Mouse (Mus musculus): ENCODE data around the gene Ntpcr. TPM values are rescaled to one million over a fixed set of nuclear protein-coding genes. Genes with fewer than 3 reads are reported as not detected.

Gene Ntpcr
- polyA plus RNA-seq, 1 experiment from 2014 or later: 29.3 TPM

DNA sequence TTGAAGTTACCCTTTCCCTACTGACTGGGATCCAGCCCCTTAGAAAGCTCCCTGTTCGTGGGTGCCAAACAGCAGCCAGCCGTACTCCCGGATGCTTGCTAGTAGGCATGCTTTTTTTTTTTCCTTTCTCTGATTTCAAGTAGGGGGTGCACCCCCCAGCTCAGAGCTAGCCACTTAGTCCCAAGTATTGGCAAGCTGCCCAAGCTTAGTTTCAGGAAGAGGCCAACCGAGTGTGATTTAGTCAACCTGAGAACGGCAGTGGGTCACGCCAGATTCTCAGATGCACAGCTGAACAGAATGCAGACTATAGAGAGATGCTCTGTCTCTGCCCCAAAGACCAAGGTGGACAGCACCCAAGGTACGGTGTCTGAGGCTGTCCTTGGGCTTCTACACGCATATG, 21.1 kb downstream of the Ntpcr start:
- Histone ChIP-seq H3K9me3 (ENCODE audit: control insufficient read depth, low read length) (no peaks in the 10 kb centered on the region), H3K9ac (replicated peaks; ENCODE audit: low read length) (no peak overlapping the region), H3K27ac (replicated peaks; ENCODE audit: low read depth, low read length) (no peak overlapping the region), H3K4me3 (replicated peaks; ENCODE audit: low read depth, low read length) (no peak overlapping the region), H3K4me1 (ENCODE audit: control insufficient read depth, insufficient read depth, low read length) (no peaks in the 10 kb centered on the region), H3K27me3 (ENCODE audit: control insufficient read depth, insufficient read depth, low read length) (no peaks in the 10 kb centered on the region), H3K4me2 (ENCODE audit: low read length) (no peak overlapping the region), H3K36me3 (ENCODE audit: control insufficient read depth, insufficient read depth, low read length) (peaks cover 6% of the 10 kb centered on the region; the same call in 1 of the 2 replicates)
- no peak for ATAC-seq (ENCODE audit: low FRiP score, low TSS enrichment)
- 69% methylated on average over 8 of the region's 8 CpGs for WGBS
- peak; percentile 33 for DNase-seq

DNA sequence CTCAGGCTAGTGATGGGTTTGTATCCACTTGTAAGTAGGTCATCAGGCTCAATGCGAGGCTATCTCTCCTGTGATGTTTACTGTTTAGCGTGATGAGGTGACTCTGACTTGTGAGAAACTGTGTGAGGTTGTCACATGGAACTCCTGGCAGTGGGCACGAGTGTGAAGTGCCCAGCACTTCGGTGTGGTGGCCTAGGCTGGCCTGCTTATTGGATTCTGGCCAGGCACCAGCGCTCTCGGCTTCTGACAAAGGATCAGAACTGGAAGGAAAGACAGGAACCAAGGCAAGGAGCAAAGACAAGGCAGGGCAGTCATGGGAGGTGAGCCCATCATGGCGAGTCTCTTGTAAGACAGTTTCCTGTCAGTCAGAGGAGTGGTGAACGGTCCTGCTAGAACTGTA, 26.1 kb downstream of the Ntpcr start:
- Histone ChIP-seq H3K4me3 (replicated peaks; ENCODE audit: low read depth, low read length) (no peak overlapping the region), H3K36me3 (ENCODE audit: control insufficient read depth, insufficient read depth, low read length) (peaks cover 12% of the 10 kb centered on the region), H3K9me3 (ENCODE audit: control insufficient read depth, low read length) (no peaks in the 10 kb centered on the region), H3K9ac (replicated peaks; ENCODE audit: low read length) (no peak overlapping the region), H3K27ac (replicated peaks; ENCODE audit: low read depth, low read length) (no peak overlapping the region; the same call in 1 of the 2 replicates), H3K27me3 (ENCODE audit: control insufficient read depth, insufficient read depth, low read length) (no peaks in the 10 kb centered on the region), H3K4me1 (ENCODE audit: control insufficient read depth, insufficient read depth, low read length) (no peaks in the 10 kb centered on the region), H3K4me2 (ENCODE audit: low read length) (no peak overlapping the region)
- WGBS: 78% methylated on average over 8 of the region's 8 CpGs
- ATAC-seq (ENCODE audit: low FRiP score, low TSS enrichment): no peak
- no peak for DNase-seq

DNA sequence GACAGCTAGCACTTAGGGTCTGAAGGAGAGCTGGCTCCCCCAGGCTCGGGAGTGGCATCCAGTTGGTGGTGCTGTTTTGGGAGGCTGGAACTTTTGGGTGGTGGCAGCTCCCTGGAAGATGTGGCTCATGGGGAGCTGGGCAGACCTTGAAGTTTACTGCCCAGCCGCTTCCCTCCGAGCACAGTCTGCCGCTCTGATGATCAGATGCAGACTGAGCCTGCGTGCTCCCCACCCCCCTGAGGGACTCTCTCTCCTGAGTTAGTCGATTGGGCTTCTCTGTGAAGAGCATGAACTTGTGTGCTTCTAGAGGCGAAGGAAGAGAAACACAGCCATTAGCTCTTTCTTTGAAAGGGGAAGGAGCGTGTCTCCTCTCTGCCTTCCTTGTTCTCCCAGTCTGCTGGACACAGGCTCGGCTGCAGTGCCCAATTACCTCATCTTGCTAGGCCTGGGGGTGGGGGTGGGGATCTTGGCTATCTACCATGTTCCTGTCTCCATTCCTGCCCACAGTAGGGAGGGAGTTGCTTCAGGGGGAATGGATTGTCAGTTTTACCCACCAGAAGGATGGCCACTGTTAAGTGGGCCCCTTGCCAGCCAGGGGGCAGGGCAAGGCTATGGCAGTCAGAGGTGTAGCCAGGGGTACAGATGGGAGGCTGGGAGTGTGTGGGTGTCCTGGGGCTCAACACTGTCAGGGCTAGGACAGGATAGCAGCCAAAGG, 26.8 kb downstream of the Ntpcr start:
- ATAC-seq (ENCODE audit: low FRiP score, low TSS enrichment) (no peak), DNase-seq (peak; percentile 26)
- WGBS: 62% methylated on average over 9 of the region's 9 CpGs
- H3K9me3 ChIP-seq (ENCODE audit: control insufficient read depth, low read length): no peaks in the 10 kb centered on the region
- H3K4me1 ChIP-seq (ENCODE audit: control insufficient read depth, insufficient read depth, low read length): no peaks in the 10 kb centered on the region
- no peak overlapping the region for H3K27ac ChIP-seq (replicated peaks; ENCODE audit: low read depth, low read length)
- H3K27me3 ChIP-seq (ENCODE audit: control insufficient read depth, insufficient read depth, low read length): no peaks in the 10 kb centered on the region
- H3K4me2 ChIP-seq (ENCODE audit: low read length): no peak overlapping the region
- H3K36me3 ChIP-seq (ENCODE audit: control insufficient read depth, insufficient read depth, low read length): peaks cover 12% of the 10 kb centered on the region
- H3K9ac ChIP-seq (replicated peaks; ENCODE audit: low read length): no peak overlapping the region
- no peak overlapping the region for H3K4me3 ChIP-seq (replicated peaks; ENCODE audit: low read depth, low read length)

DNA sequence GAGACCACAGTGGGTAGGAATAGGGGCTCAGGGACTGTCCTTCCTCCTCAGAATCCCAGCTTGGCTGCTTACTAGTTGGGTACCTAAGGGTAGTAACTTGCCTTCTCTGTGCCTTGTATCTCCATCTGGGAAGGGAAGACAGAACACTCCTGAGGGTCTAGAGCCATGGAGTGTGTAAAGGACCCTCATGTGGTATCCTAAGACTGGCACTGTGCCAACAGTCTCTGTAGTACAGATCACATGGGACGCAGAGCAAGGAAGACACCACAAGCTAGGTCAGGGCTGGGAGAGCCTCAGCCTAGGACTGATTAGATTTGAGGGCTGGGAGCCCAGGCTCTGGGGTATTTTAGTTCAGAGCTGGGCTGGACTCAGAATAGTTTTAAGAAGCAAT, 27.3 kb downstream of the Ntpcr start:
- peaks cover 12% of the 10 kb centered on the region for H3K36me3 ChIP-seq (ENCODE audit: control insufficient read depth, insufficient read depth, low read length)
- WGBS: 64% methylated on average over 1 of the region's 1 CpGs
- no peaks in the 10 kb centered on the region for H3K4me1 ChIP-seq (ENCODE audit: control insufficient read depth, insufficient read depth, low read length)
- H3K27me3 ChIP-seq (ENCODE audit: control insufficient read depth, insufficient read depth, low read length): no peaks in the 10 kb centered on the region
- no peak for DNase-seq
- no peak for ATAC-seq (ENCODE audit: low FRiP score, low TSS enrichment)
- no peak overlapping the region for H3K4me2 ChIP-seq (ENCODE audit: low read length)
- no peak overlapping the region for H3K27ac ChIP-seq (replicated peaks; ENCODE audit: low read depth, low read length)
- H3K9me3 ChIP-seq (ENCODE audit: control insufficient read depth, low read length): no peaks in the 10 kb centered on the region
- H3K4me3 ChIP-seq (replicated peaks; ENCODE audit: low read depth, low read length): no peak overlapping the region
- H3K9ac ChIP-seq (replicated peaks; ENCODE audit: low read length): no peak overlapping the region

DNA sequence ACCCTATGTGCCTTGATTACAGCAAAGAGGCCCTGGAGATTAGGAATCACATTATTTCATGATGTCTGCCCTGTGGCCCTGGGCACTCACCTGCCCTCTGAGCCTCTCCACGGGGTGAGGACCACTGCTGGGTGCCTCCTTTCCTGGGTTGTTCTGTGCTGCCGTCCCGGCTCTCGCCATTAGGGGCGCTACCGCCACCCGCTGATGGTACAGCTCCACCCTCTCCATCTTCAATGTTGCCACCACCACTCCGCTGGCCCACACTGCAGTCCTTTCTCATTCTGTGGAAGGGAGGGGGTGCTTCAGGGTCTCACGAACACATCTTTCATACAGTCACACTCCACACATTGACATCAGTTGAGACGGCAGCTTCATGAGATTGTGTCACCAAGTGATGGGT, 29.3 kb downstream of the Ntpcr start:
- Histone ChIP-seq H3K9me3 (ENCODE audit: control insufficient read depth, low read length) (peaks cover 7% of the 10 kb centered on the region; the same call in 1 of the 2 replicates), H3K27me3 (ENCODE audit: control insufficient read depth, insufficient read depth, low read length) (no peaks in the 10 kb centered on the region), H3K36me3 (ENCODE audit: control insufficient read depth, insufficient read depth, low read length) (peaks cover 12% of the 10 kb centered on the region), H3K9ac (replicated peaks; ENCODE audit: low read length) (no peak overlapping the region), H3K4me1 (ENCODE audit: control insufficient read depth, insufficient read depth, low read length) (no peaks in the 10 kb centered on the region), H3K4me3 (replicated peaks; ENCODE audit: low read depth, low read length) (no peak overlapping the region), H3K27ac (replicated peaks; ENCODE audit: low read depth, low read length) (no peak overlapping the region), H3K4me2 (ENCODE audit: low read length) (no peak overlapping the region)
- no peak for DNase-seq
- ATAC-seq (ENCODE audit: low FRiP score, low TSS enrichment): no peak
- 46% methylated on average over 10 of the region's 10 CpGs for WGBS

DNA sequence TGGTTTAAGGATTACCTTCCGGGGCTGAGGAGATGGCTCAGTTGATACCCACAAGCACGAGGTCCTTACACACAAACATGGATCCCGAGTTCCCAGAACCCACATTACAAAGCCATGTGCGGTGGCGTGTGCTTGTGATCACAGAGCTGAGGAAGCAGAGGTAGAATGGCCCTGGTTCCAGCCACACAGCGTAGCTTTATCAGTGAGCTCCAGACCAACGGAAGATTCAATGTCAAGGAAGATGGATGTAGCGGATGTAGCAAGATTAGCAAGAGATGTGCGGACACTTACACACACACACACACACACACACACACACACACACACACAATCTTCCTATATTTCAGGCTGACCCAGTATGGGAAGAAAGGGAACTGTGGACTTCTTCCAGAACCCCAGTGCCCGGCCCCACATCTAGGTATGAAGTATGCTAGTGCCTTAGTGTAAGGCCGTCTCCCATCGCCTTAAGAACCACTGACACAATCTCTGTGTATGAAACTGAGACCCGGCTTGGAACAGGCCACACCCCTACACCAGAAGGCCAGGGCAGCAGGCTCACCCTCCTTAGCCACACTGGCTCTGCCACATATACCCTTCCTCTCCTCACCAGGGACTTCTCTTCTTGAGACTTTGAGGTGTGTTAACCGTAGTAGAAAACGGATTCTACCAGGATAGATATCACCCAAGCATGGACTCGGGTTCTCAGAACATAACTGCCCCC, 33.5 kb downstream of the Ntpcr start:
- WGBS: 94% methylated on average over 16 of the region's 16 CpGs
- Histone ChIP-seq H3K9me3 (ENCODE audit: control insufficient read depth, low read length) (peaks cover 7% of the 10 kb centered on the region; the same call in 1 of the 2 replicates), H3K4me2 (ENCODE audit: low read length) (no peak overlapping the region), H3K9ac (replicated peaks; ENCODE audit: low read length) (no peak overlapping the region), H3K36me3 (ENCODE audit: control insufficient read depth, insufficient read depth, low read length) (peaks cover 26% of the 10 kb centered on the region), H3K27me3 (ENCODE audit: control insufficient read depth, insufficient read depth, low read length) (no peaks in the 10 kb centered on the region), H3K4me1 (ENCODE audit: control insufficient read depth, insufficient read depth, low read length) (no peaks in the 10 kb centered on the region), H3K27ac (replicated peaks; ENCODE audit: low read depth, low read length) (no peak overlapping the region), H3K4me3 (replicated peaks; ENCODE audit: low read depth, low read length) (no peak overlapping the region)
- DNase-seq: no peak
- ATAC-seq (ENCODE audit: low FRiP score, low TSS enrichment): no peak

DNA sequence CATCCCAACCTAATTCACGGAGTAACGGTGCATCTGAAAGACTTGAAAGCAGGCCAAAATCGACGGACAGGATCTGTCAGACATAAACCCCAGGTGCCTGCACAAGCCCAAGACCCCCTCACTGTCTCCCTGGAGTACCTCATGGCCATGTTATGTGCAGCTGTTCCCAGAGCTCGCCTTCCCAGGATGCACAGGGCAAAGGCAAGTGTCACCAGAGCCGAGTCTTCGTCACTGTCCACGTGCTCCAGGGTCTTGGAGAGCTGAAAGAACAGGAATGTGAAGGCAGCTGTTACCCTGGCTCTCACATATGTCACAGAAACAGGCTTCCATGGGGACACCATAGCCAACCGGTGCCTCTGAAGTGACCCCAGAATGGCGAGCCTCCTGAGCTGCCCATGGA, 38.3 kb downstream of the Ntpcr start:
- 89% methylated on average over 10 of the region's 10 CpGs for WGBS
- no peak for DNase-seq
- no peak overlapping the region for H3K9ac ChIP-seq (replicated peaks; ENCODE audit: low read length)
- no peak overlapping the region for H3K4me3 ChIP-seq (replicated peaks; ENCODE audit: low read depth, low read length)
- H3K4me2 ChIP-seq (ENCODE audit: low read length): no peak overlapping the region
- no peak overlapping the region for H3K27ac ChIP-seq (replicated peaks; ENCODE audit: low read depth, low read length)
- peaks cover 32% of the 10 kb centered on the region for H3K36me3 ChIP-seq (ENCODE audit: control insufficient read depth, insufficient read depth, low read length)
- no peaks in the 10 kb centered on the region for H3K27me3 ChIP-seq (ENCODE audit: control insufficient read depth, insufficient read depth, low read length)
- H3K9me3 ChIP-seq (ENCODE audit: control insufficient read depth, low read length): peaks cover 7% of the 10 kb centered on the region; the same call in 1 of the 2 replicates
- no peaks in the 10 kb centered on the region for H3K4me1 ChIP-seq (ENCODE audit: control insufficient read depth, insufficient read depth, low read length)
- no peak for ATAC-seq (ENCODE audit: low FRiP score, low TSS enrichment)

DNA sequence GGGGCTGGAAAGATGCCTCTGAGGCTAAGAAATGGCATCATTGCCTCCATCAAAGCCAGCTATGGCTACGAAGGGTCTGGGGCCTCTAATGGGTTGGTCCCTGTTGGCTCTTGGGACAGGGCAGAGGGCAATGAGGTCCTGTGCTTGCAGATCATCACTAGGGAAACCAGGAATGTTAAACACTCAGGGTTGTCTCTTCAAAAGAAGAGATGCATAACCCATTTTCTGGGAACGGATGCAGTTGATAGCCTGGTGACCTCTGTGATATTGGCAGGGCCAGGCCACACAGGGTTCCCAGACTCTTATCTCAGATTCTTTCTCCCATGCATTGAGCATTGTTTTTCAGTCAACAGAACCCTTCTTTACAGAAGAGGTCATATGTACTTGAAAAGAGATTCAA, 42.5 kb downstream of the Ntpcr start:
- no peak for DNase-seq
- WGBS: 67% methylated on average over 2 of the region's 2 CpGs
- H3K4me3 ChIP-seq (replicated peaks; ENCODE audit: low read depth, low read length): no peak overlapping the region
- no peak for ATAC-seq (ENCODE audit: low FRiP score, low TSS enrichment)
- H3K4me1 ChIP-seq (ENCODE audit: control insufficient read depth, insufficient read depth, low read length): no peaks in the 10 kb centered on the region
- no peaks in the 10 kb centered on the region for H3K9me3 ChIP-seq (ENCODE audit: control insufficient read depth, low read length)
- H3K36me3 ChIP-seq (ENCODE audit: control insufficient read depth, insufficient read depth, low read length): peaks cover 28% of the 10 kb centered on the region
- H3K9ac ChIP-seq (replicated peaks; ENCODE audit: low read length): no peak overlapping the region
- H3K4me2 ChIP-seq (ENCODE audit: low read length): no peak overlapping the region
- H3K27ac ChIP-seq (replicated peaks; ENCODE audit: low read depth, low read length): no peak overlapping the region
- H3K27me3 ChIP-seq (ENCODE audit: control insufficient read depth, insufficient read depth, low read length): no peaks in the 10 kb centered on the region

All from midbrain, embryonic 14.5 days (tissue).